Mouse (Mus musculus): ENCODE results near the gene Pfas. TPM values are rescaled to one million over a fixed set of nuclear protein-coding genes. Genes with fewer than 3 reads are reported as not detected.

The Pfas gene
- polyA plus RNA-seq, 1 experiment from 2014 or later, result 14.3 TPM

- WGBS, result 86% methylated on average over 3 of the region's 3 CpGs
- Histone ChIP-seq H3K9me3 (ENCODE audit: control insufficient read depth, low read length) (no peaks in the 10 kb centered on the region), H3K9ac (ENCODE audit: low read length) (no peak overlapping the region), H3K27ac (replicated peaks in 1 of 2; ENCODE audit: control insufficient read depth in 1 of 2, insufficient read depth in 1 of 2, low read depth in 2 of 2, low read length in 2 of 2) (no peak overlapping the region), H3K4me2 (ENCODE audit: low read length) (no peak overlapping the region), H3K27me3 (ENCODE audit: control insufficient read depth, insufficient read depth, low read length) (no peaks in the 10 kb centered on the region), H3K4me3 (ENCODE audit: control insufficient read depth in 1 of 2, insufficient read depth in 1 of 2, low read depth in 1 of 2, low read length in 2 of 2) (no peak overlapping the region), H3K4me1 (ENCODE audit: control insufficient read depth in 2 of 2, insufficient read depth in 2 of 2, low read length in 2 of 2) (peaks cover 9 to 24% of the 10 kb centered on the region in 2 experiments), H3K36me3 (ENCODE audit: control insufficient read depth, insufficient read depth, low read length) (peaks cover 68% of the 10 kb centered on the region)
- no peak for ATAC-seq (ENCODE audit: insufficient number of reproducible peaks, insufficient read depth, low FRiP score, low read depth)
Measured at GRCm38 (mm10) chr11:69034585-69034984, 26.3 kb upstream of the Pfas start.

- Histone ChIP-seq H3K4me1 (ENCODE audit: control insufficient read depth in 2 of 2, insufficient read depth in 2 of 2, low read length in 2 of 2) (peaks cover 5 to 13% of the 10 kb centered on the region in 2 experiments), H3K4me2 (ENCODE audit: low read length) (no peak overlapping the region), H3K36me3 (ENCODE audit: control insufficient read depth, insufficient read depth, low read length) (peaks cover 78% of the 10 kb centered on the region), H3K4me3 (ENCODE audit: control insufficient read depth in 1 of 2, insufficient read depth in 1 of 2, low read depth in 1 of 2, low read length in 2 of 2) (no peak overlapping the region), H3K27me3 (ENCODE audit: control insufficient read depth, insufficient read depth, low read length) (no peaks in the 10 kb centered on the region), H3K27ac (replicated peaks in 1 of 2; ENCODE audit: control insufficient read depth in 1 of 2, insufficient read depth in 1 of 2, low read depth in 2 of 2, low read length in 2 of 2) (no peak overlapping the region), H3K9me3 (ENCODE audit: control insufficient read depth, low read length) (no peaks in the 10 kb centered on the region), H3K9ac (ENCODE audit: low read length) (no peak overlapping the region)
- WGBS, result 72% methylated on average over 9 of the region's 9 CpGs
- ATAC-seq (ENCODE audit: insufficient number of reproducible peaks, insufficient read depth, low FRiP score, low read depth), result no peak
Measured at GRCm38 (mm10) chr11:69033552-69033951, 25.3 kb upstream of the Pfas start.

GRCm38 (mm10) chr11:69028805-69029204 is 20.5 kb upstream of the Pfas start:
- Histone ChIP-seq H3K4me3 (ENCODE audit: control insufficient read depth in 1 of 2, insufficient read depth in 1 of 2, low read depth in 1 of 2, low read length in 2 of 2) (no peak overlapping the region), H3K9me3 (ENCODE audit: control insufficient read depth, low read length) (no peaks in the 10 kb centered on the region), H3K36me3 (ENCODE audit: control insufficient read depth, insufficient read depth, low read length) (peaks cover 100% of the 10 kb centered on the region), H3K27me3 (ENCODE audit: control insufficient read depth, insufficient read depth, low read length) (no peaks in the 10 kb centered on the region), H3K4me2 (ENCODE audit: low read length) (no peak overlapping the region), H3K9ac (ENCODE audit: low read length) (no peak overlapping the region), H3K4me1 (ENCODE audit: control insufficient read depth in 2 of 2, insufficient read depth in 2 of 2, low read length in 2 of 2) (no peaks in the 10 kb centered on the region), H3K27ac (replicated peaks in 1 of 2; ENCODE audit: control insufficient read depth in 1 of 2, insufficient read depth in 1 of 2, low read depth in 2 of 2, low read length in 2 of 2) (no peak overlapping the region)
- no peak for ATAC-seq (ENCODE audit: insufficient number of reproducible peaks, insufficient read depth, low FRiP score, low read depth)
- WGBS, result 78% methylated on average over 2 of the region's 2 CpGs

- H3K4me2 ChIP-seq (ENCODE audit: low read length), result no peak overlapping the region
- no peaks in the 10 kb centered on the region for H3K27me3 ChIP-seq (ENCODE audit: control insufficient read depth, insufficient read depth, low read length)
- no peaks in the 10 kb centered on the region for H3K9me3 ChIP-seq (ENCODE audit: control insufficient read depth, low read length)
- ATAC-seq (ENCODE audit: insufficient number of reproducible peaks, insufficient read depth, low FRiP score, low read depth), result no peak
- H3K9ac ChIP-seq (ENCODE audit: low read length), result no peak overlapping the region
- peaks cover 100% of the 10 kb centered on the region for H3K36me3 ChIP-seq (ENCODE audit: control insufficient read depth, insufficient read depth, low read length)
- H3K4me1 ChIP-seq (ENCODE audit: control insufficient read depth in 2 of 2, insufficient read depth in 2 of 2, low read length in 2 of 2), result no peaks in the 10 kb centered on the region
- 90% methylated on average over 3 of the region's 3 CpGs for WGBS
- no peak overlapping the region for H3K4me3 ChIP-seq (ENCODE audit: control insufficient read depth in 1 of 2, insufficient read depth in 1 of 2, low read depth in 1 of 2, low read length in 2 of 2)
- H3K27ac ChIP-seq (replicated peaks in 1 of 2; ENCODE audit: control insufficient read depth in 1 of 2, insufficient read depth in 1 of 2, low read depth in 2 of 2, low read length in 2 of 2), result no peak overlapping the region
Measured at GRCm38 (mm10) chr11:69026562-69026961, 18.3 kb upstream of the Pfas start.

GRCm38 (mm10) chr11:69020691-69021090 is 12.4 kb upstream of the Pfas start:
- Histone ChIP-seq H3K9me3 (ENCODE audit: control insufficient read depth, low read length) (no peaks in the 10 kb centered on the region), H3K4me2 (ENCODE audit: low read length) (no peak overlapping the region), H3K4me3 (ENCODE audit: control insufficient read depth in 1 of 2, insufficient read depth in 1 of 2, low read depth in 1 of 2, low read length in 2 of 2) (no peak overlapping the region), H3K9ac (ENCODE audit: low read length) (no peak overlapping the region), H3K4me1 (ENCODE audit: control insufficient read depth in 2 of 2, insufficient read depth in 2 of 2, low read length in 2 of 2) (peaks cover 5 to 6% of the 10 kb centered on the region in 2 experiments; a peak in 3 of 4 replicates), H3K27me3 (ENCODE audit: control insufficient read depth, insufficient read depth, low read length) (no peaks in the 10 kb centered on the region), H3K27ac (replicated peaks in 1 of 2; ENCODE audit: control insufficient read depth in 1 of 2, insufficient read depth in 1 of 2, low read depth in 2 of 2, low read length in 2 of 2) (no peak overlapping the region), H3K36me3 (ENCODE audit: control insufficient read depth, insufficient read depth, low read length) (peaks cover 52% of the 10 kb centered on the region)
- no peak for ATAC-seq (ENCODE audit: insufficient number of reproducible peaks, insufficient read depth, low FRiP score, low read depth)

- peak overlapping the region; percentile 90 to 93; a peak in 2 of 4 replicates for H3K27ac ChIP-seq (replicated peaks in 1 of 2; ENCODE audit: control insufficient read depth in 1 of 2, insufficient read depth in 1 of 2, low read depth in 2 of 2, low read length in 2 of 2)
- ATAC-seq (ENCODE audit: insufficient number of reproducible peaks, insufficient read depth, low FRiP score, low read depth), result no peak
- H3K27me3 ChIP-seq (ENCODE audit: control insufficient read depth, insufficient read depth, low read length), result no peaks in the 10 kb centered on the region
- H3K4me1 ChIP-seq (ENCODE audit: control insufficient read depth in 2 of 2, insufficient read depth in 2 of 2, low read length in 2 of 2), result peaks cover 5 to 11% of the 10 kb centered on the region in 2 experiments
- peak overlapping the region; percentile 70 for H3K4me2 ChIP-seq (ENCODE audit: low read length)
- peak overlapping the region; percentile 72 to 80; a peak in 3 of 4 replicates for H3K4me3 ChIP-seq (ENCODE audit: control insufficient read depth in 1 of 2, insufficient read depth in 1 of 2, low read depth in 1 of 2, low read length in 2 of 2)
- H3K36me3 ChIP-seq (ENCODE audit: control insufficient read depth, insufficient read depth, low read length), result peaks cover 13% of the 10 kb centered on the region
- H3K9me3 ChIP-seq (ENCODE audit: control insufficient read depth, low read length), result no peaks in the 10 kb centered on the region
- peak overlapping the region; percentile 87 for H3K9ac ChIP-seq (ENCODE audit: low read length)
- WGBS, result 50% methylated on average over 3 of the region's 3 CpGs
Measured at GRCm38 (mm10) chr11:69016755-69017154, 8.5 kb upstream of the Pfas start.

GRCm38 (mm10) chr11:69015644-69016441 is 7.6 kb upstream of the Pfas start, which contains the start of gene Ctc1:
Gene Ctc1 (plus strand): TSS chr11:69015911.
- 3% methylated on average over 38 of the region's 38 CpGs for WGBS
- ATAC-seq (ENCODE audit: insufficient number of reproducible peaks, insufficient read depth, low FRiP score, low read depth), result peak; percentile 94

More at GRCm38 (mm10) chr11:69015644-69016441, 7.6 kb upstream of the Pfas start, which contains the start of gene Ctc1:
- Histone ChIP-seq H3K9ac (ENCODE audit: low read length) (peak within 1 kb of the TSS; percentile 87), H3K27me3 (ENCODE audit: control insufficient read depth, insufficient read depth, low read length) (no peaks in the 10 kb centered on the region), H3K36me3 (ENCODE audit: control insufficient read depth, insufficient read depth, low read length) (peaks cover 4% of the 10 kb centered on the region; the same call in 1 of the 2 replicates), H3K27ac (replicated peaks in 1 of 2; ENCODE audit: control insufficient read depth in 1 of 2, insufficient read depth in 1 of 2, low read depth in 2 of 2, low read length in 2 of 2) (peak within 1 kb of the TSS; percentile 90 to 93), H3K4me3 (ENCODE audit: control insufficient read depth in 1 of 2, insufficient read depth in 1 of 2, low read depth in 1 of 2, low read length in 2 of 2) (peak within 1 kb of the TSS; percentile 72 to 80), H3K9me3 (ENCODE audit: control insufficient read depth, low read length) (no peaks in the 10 kb centered on the region), H3K4me1 (ENCODE audit: control insufficient read depth in 2 of 2, insufficient read depth in 2 of 2, low read length in 2 of 2) (peaks cover 5 to 18% of the 10 kb centered on the region in 2 experiments), H3K4me2 (ENCODE audit: low read length) (peak within 1 kb of the TSS; percentile 70)
